Mouse (Mus musculus): ENCODE data around the gene Fscn2.

DNA sequence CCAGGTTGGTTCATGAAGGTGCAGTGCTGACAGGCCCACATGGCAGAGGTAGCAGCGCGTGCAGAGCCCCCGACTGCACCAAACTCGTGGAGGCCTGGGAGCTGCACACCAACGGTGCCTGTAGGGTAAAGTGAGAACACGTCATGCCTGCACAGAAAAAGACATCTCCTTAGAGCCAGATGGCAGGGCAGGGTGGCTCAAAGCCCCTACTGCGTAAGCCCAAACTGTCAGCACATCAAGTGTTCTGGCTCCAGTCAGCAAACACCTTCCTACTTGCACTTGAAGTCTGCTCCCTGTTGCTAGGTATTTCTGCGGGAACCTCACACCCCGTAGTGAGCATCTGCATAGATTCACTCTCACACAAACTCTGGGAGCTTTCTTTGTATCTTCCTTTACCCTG lies 21.2 kb downstream of the Fscn2 start:
- TF ChIP-seq GATA1 (IDR thresholded peaks at IDR 0.05; ENCODE audit: borderline replicate concordance, low read length): no peak
- no peak for TF ChIP-seq FLI1 (IDR thresholded peaks at IDR 0.05; ENCODE audit: low read length)
